9 mouse cellular contexts compared by ENCODE assay signal in genomic region chr9:55946819-55947218, GRCm38 (mm10). TPM values are rescaled to one million over a fixed set of nuclear protein-coding genes. Genes with fewer than 3 reads are reported as not detected.
DNase-seq lines count a peak whose midpoint lies in the region; ATAC-seq lines count a peak whose summit lies in the region.
"Had no signal": no experiment of that assay in that cellular context is flagged by ENCODE, and none has a peak within 500 bp of the region (broad histone marks: within the 10 kb centered on the region; RNA-seq: fewer than 3 reads in every experiment).

No protein-coding gene starts in this region.

- no peak overlapping the region for H3K4me3 ChIP-seq in forebrain, embryonic 11.5 days (ENCODE audit: low read depth, low read length)
- H3K4me3 ChIP-seq in forebrain, embryonic 15.5 days, result no peak overlapping the region
- no peak overlapping the region for H3K4me3 ChIP-seq in midbrain, embryonic 14.5 days (replicated peaks; ENCODE audit: low read depth, low read length)
- H3K4me3 ChIP-seq in midbrain, embryonic 10.5 days, result no peak overlapping the region
- H3K4me3 ChIP-seq: neural tube, embryonic 12.5 days had no signal

- WGBS in forebrain, embryonic 11.5 days, result 28% methylated on average over 1 of the region's 1 CpGs
- 26% methylated on average over 1 of the region's 1 CpGs for WGBS in forebrain, embryonic 15.5 days
- WGBS in midbrain, embryonic 14.5 days, result 21% methylated on average over 1 of the region's 1 CpGs
- 14% methylated on average over 1 of the region's 1 CpGs for WGBS in midbrain, embryonic 10.5 days

- no peak overlapping the region for H3K4me2 ChIP-seq in forebrain, embryonic 11.5 days (ENCODE audit: low read depth, low read length, severe bottlenecking)
- no peak overlapping the region for H3K4me2 ChIP-seq in forebrain, embryonic 15.5 days (replicated peaks)
- no peak overlapping the region for H3K4me2 ChIP-seq in midbrain, embryonic 14.5 days (ENCODE audit: low read length)
- H3K4me2 ChIP-seq: neural tube, embryonic 12.5 days had no signal

- H3K9ac ChIP-seq in forebrain, embryonic 11.5 days (ENCODE audit: low read length), result no peak overlapping the region
- no peak overlapping the region for H3K9ac ChIP-seq in forebrain, embryonic 15.5 days (replicated peaks)
- H3K9ac ChIP-seq in midbrain, embryonic 14.5 days (replicated peaks; ENCODE audit: low read length), result no peak overlapping the region
- H3K9ac ChIP-seq: neural tube, embryonic 12.5 days had no signal

- H3K9me3 ChIP-seq in forebrain, embryonic 11.5 days (ENCODE audit: control insufficient read depth, low read length), result no peaks in the 10 kb centered on the region
- no peaks in the 10 kb centered on the region for H3K9me3 ChIP-seq in forebrain, embryonic 15.5 days
- H3K9me3 ChIP-seq in midbrain, embryonic 14.5 days (ENCODE audit: control insufficient read depth, low read length), result no peaks in the 10 kb centered on the region
- H3K9me3 ChIP-seq in midbrain, embryonic 10.5 days (replicated peaks), result peaks cover 18% of the 10 kb centered on the region; the same call in 1 of the 2 replicates

- H3K4me1 ChIP-seq in forebrain, embryonic 11.5 days (replicated peaks; ENCODE audit: control insufficient read depth, insufficient read depth, low read length), result no peaks in the 10 kb centered on the region
- no peaks in the 10 kb centered on the region for H3K4me1 ChIP-seq in forebrain, embryonic 15.5 days
- H3K4me1 ChIP-seq in midbrain, embryonic 14.5 days (ENCODE audit: control insufficient read depth, insufficient read depth, low read length), result no peaks in the 10 kb centered on the region
- H3K4me1 ChIP-seq in midbrain, embryonic 10.5 days, result no peaks in the 10 kb centered on the region
- H3K4me1 ChIP-seq: neural tube, embryonic 12.5 days had no signal

- ATAC-seq in forebrain, embryonic 11.5 days (replicated peaks; ENCODE audit: low FRiP score), result no peak
- ATAC-seq in forebrain, embryonic 15.5 days (replicated peaks), result no peak
- no peak for ATAC-seq in midbrain, embryonic 14.5 days (ENCODE audit: low FRiP score, low TSS enrichment)
- peak; percentile 56; the same call in 1 of the 2 replicates for ATAC-seq in monocyte, adult 5-6 weeks (replicated peaks; ENCODE audit: insufficient number of reproducible peaks, low FRiP score, low TSS enrichment, poor library complexity, severe bottlenecking)
- no peak for ATAC-seq in inflammation-experienced regulatory T-cells, adult 6 months

- H3K27me3 ChIP-seq in forebrain, embryonic 11.5 days (ENCODE audit: control insufficient read depth, insufficient read depth, low read length), result no peaks in the 10 kb centered on the region
- H3K27me3 ChIP-seq in forebrain, embryonic 15.5 days, result no peaks in the 10 kb centered on the region
- H3K27me3 ChIP-seq in midbrain, embryonic 14.5 days (ENCODE audit: control insufficient read depth, insufficient read depth, low read length), result no peaks in the 10 kb centered on the region
- H3K27me3 ChIP-seq in midbrain, embryonic 10.5 days (ENCODE audit: low read depth, poor library complexity, severe bottlenecking), result no peaks in the 10 kb centered on the region
- H3K27me3 ChIP-seq: neural tube, embryonic 12.5 days had no signal

- peak; percentile 53 for DNase-seq in forebrain, embryonic 11.5 days (ENCODE audit: low spot score)
- peak; percentile 14 for DNase-seq in midbrain, embryonic 14.5 days
- no peak for DNase-seq in midbrain, embryonic 10.5 days (ENCODE audit: low spot score)
- peak; percentile 43 for DNase-seq in adrenal gland, postnatal 10 days
- DNase-seq in layer of hippocampus, adult 9-10 months (ENCODE audit: low spot score), result peak; percentile 38

- no peaks in the 10 kb centered on the region for H3K36me3 ChIP-seq in forebrain, embryonic 11.5 days (ENCODE audit: control insufficient read depth, insufficient read depth, low read length)
- no peaks in the 10 kb centered on the region for H3K36me3 ChIP-seq in forebrain, embryonic 15.5 days
- H3K36me3 ChIP-seq in midbrain, embryonic 14.5 days (ENCODE audit: control insufficient read depth, insufficient read depth, low read length), result no peaks in the 10 kb centered on the region
- peaks cover 46% of the 10 kb centered on the region for H3K36me3 ChIP-seq in midbrain, embryonic 10.5 days
- H3K36me3 ChIP-seq: neural tube, embryonic 12.5 days had no signal

- no peak overlapping the region for H3K27ac ChIP-seq in forebrain, embryonic 11.5 days (ENCODE audit: low read depth, low read length)
- no peak overlapping the region for H3K27ac ChIP-seq in forebrain, embryonic 15.5 days (replicated peaks)
- H3K27ac ChIP-seq in midbrain, embryonic 14.5 days (replicated peaks; ENCODE audit: low read depth, low read length), result no peak overlapping the region
- no peak overlapping the region for H3K27ac ChIP-seq in midbrain, embryonic 10.5 days (replicated peaks)
- H3K27ac ChIP-seq: neural tube, embryonic 12.5 days had no signal

RNA-seq across cellular contexts. Expression of gene Scaper, which starts 8.9 kb away (rescaled TPM):
- 11.1 and 12.0 TPM in 2 replicates for polyA plus RNA-seq in forebrain, embryonic 11.5 days (2014; fragmentation: Nextera tagmentation; extraction: Ambion mirVana)
- polyA plus RNA-seq in forebrain, embryonic 15.5 days (2015; fragmentation: Nextera tagmentation; extraction: Ambion mirVana), result 31.9 and 34.6 TPM in 2 replicates
- 37.4 and 48.9 TPM in 2 replicates for polyA plus RNA-seq in midbrain, embryonic 14.5 days (2014; fragmentation: Nextera tagmentation; extraction: Ambion mirVana)
- polyA plus RNA-seq in midbrain, embryonic 10.5 days (2016; fragmentation: Nextera tagmentation; extraction: Ambion mirVana), result 6.3 and 9.2 TPM in 2 replicates
- total RNA-seq in adrenal gland, postnatal 10 days (2021), result 10 to 100 TPM; 11.2 to 15.0 TPM
- 13.4 to 33.8 TPM (median 19.3 TPM) in 3 replicates for total RNA-seq in monocyte, adult 5-6 weeks (2017)
- 10 to 100 TPM; 12.3 to 30.7 (median 20.3) TPM for polyA plus RNA-seq in inflammation-experienced regulatory T-cells, adult 6 months (2017; shearing (Covaris generic))
